Mouse (Mus musculus): ENCODE results near the gene Slmap.

- TF ChIP-seq EP300 (IDR thresholded peaks at IDR 0.05; ENCODE audit: low read depth) (no peak), CTCF (IDR thresholded peaks at IDR 0.05; ENCODE audit: low read depth) (no peak)
These were observed 44.9 kb upstream of the Slmap start for GRCm38 (mm10) chr14:26579346-26580343.

Measured in liver, embryonic 14.5 days (tissue).